Mouse (Mus musculus): Measurements from ENCODE around the gene Otud4. TPM values are rescaled to one million over a fixed set of nuclear protein-coding genes. Genes with fewer than 3 reads are reported as not detected.

Otud4 gene
- total RNA-seq, 2 experiments from 2014 or later, result 35.4 to 44.1 TPM

GRCm38 (mm10) chr8:79721537-79721936, 82.1 kb downstream of the Otud4 start:
- no peak for TF ChIP-seq CTCF (conservative IDR thresholded peaks at IDR 0.05)
- no peak overlapping the region for H3K4me3 ChIP-seq

DNA sequence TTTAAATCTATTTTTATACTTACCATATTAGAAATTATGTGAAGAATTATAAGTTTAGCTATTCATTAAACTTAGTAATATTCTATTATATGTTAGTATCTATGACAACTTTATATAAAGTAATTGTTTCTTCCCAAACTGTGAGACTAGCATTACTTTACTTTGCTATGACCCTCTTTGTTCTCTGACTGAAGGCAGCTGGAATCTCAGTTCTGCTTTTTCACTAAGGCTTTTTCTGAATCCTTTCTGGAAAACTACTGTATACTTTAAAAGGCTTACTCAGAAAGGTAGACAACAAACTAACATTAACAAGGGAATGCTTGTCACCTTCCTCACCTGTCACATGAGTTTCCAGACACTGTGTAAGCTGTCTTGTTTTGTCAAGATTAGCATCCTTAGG, 83.9 kb downstream of the Otud4 start:
- Histone ChIP-seq H3K4me3 (no peak overlapping the region), H3K27ac (no peak overlapping the region)
- TF ChIP-seq CTCF (conservative IDR thresholded peaks at IDR 0.05), result no peak
- no peak for DNase-seq (ENCODE audit: low spot score in 2 of 2)

More at GRCm38 (mm10) chr8:79721537-79721936, 82.1 kb downstream of the Otud4 start:
- DNase-seq (ENCODE audit: low spot score in 2 of 2), result no peak
- no peak overlapping the region for H3K27ac ChIP-seq

- TF ChIP-seq CTCF (conservative IDR thresholded peaks at IDR 0.05), result no peak
- no peak for DNase-seq (ENCODE audit: low spot score in 2 of 2)
- no peak overlapping the region for H3K4me3 ChIP-seq
Measured at GRCm38 (mm10) chr8:79724589-79724988, 85.2 kb downstream of the Otud4 start.

More at GRCm38 (mm10) chr8:79724589-79724988, 85.2 kb downstream of the Otud4 start:
- H3K27ac ChIP-seq, result no peak overlapping the region

Other genes starting within 250 kb of the Otud4 start
- 10 to 100 TPM; 23.9 to 24.5 TPM for gene Smad1, start 240.1 kb upstream of the Otud4 start, total RNA-seq (2021)
- 10 to 100 TPM; 72.0 to 78.3 TPM for gene Abce1, start 72.1 kb downstream of the Otud4 start, total RNA-seq (2021)
- gene Anapc10, start 72.2 kb downstream of the Otud4 start, total RNA-seq (2021), result 10 to 100 TPM in 1 of 2 experiments, 1 to 10 TPM in 1; 7.0 to 10.2 TPM